Mouse (Mus musculus): ENCODE data around the gene Prpsap1. TPM values are rescaled to one million over a fixed set of nuclear protein-coding genes. Genes with fewer than 3 reads are reported as not detected.

The Prpsap1 gene
- 67.1 and 83.3 TPM in 2 replicates for polyA plus RNA-seq (2015; fragmentation: Nextera tagmentation; extraction: Ambion mirVana)

GRCm38 (mm10) chr11:116493795-116494252, at the start of gene Prpsap1:
Gene Prpsap1, minus strand, starts transcription at chr11:116494202.

GRCm38 (mm10) chr11:116530187-116531147, 36.5 kb upstream of the Prpsap1 start, which contains the start of gene Sphk1:
Gene Sphk1, plus strand, starts transcription at chr11:116530925.

GRCm38 (mm10) chr11:116466141-116466540, 27.9 kb downstream of the Prpsap1 start, which contains the start of gene Qrich2:
Gene Qrich2, minus strand, starts transcription at chr11:116466241.

GRCm38 (mm10) chr11:116433356-116434286, 60.4 kb downstream of the Prpsap1 start, which contains the start of gene Ubald2:
Gene Ubald2, plus strand, starts transcription at chr11:116434094.

Other genes with a start within 250 kb of the Prpsap1 start
- gene Srp68, start 220.0 kb downstream of the Prpsap1 start, polyA plus RNA-seq (2015; fragmentation: Nextera tagmentation; extraction: Ambion mirVana) = 40.4 and 59.2 TPM in 2 replicates
- 0.77 and 3.2 TPM in 2 replicates for gene Galr2, start 213.3 kb downstream of the Prpsap1 start, polyA plus RNA-seq (2015; fragmentation: Nextera tagmentation; extraction: Ambion mirVana)
- gene Exoc7, start 187.0 kb downstream of the Prpsap1 start, polyA plus RNA-seq (2015; fragmentation: Nextera tagmentation; extraction: Ambion mirVana) = 45.9 and 65.6 TPM in 2 replicates
- 0.30 and 0.39 TPM in 2 replicates for gene Foxj1, start 158.8 kb downstream of the Prpsap1 start, polyA plus RNA-seq (2015; fragmentation: Nextera tagmentation; extraction: Ambion mirVana)
- 5.3 and 12.0 TPM in 2 replicates for gene Rnf157, start 81.2 kb downstream of the Prpsap1 start, polyA plus RNA-seq (2015; fragmentation: Nextera tagmentation; extraction: Ambion mirVana)
- gene Ubald2, start 60.1 kb downstream of the Prpsap1 start, polyA plus RNA-seq (2015; fragmentation: Nextera tagmentation; extraction: Ambion mirVana) = 52.7 and 56.4 TPM in 2 replicates
- gene Qrich2, start 28.0 kb downstream of the Prpsap1 start, polyA plus RNA-seq (2015; fragmentation: Nextera tagmentation; extraction: Ambion mirVana) = 0.10 and 0.11 TPM in 2 replicates
- gene Sphk1, start 36.7 kb upstream of the Prpsap1 start, polyA plus RNA-seq (2015; fragmentation: Nextera tagmentation; extraction: Ambion mirVana) = 7.1 and 8.3 TPM in 2 replicates
- 8.4 and 10.3 TPM in 2 replicates for gene Ube2o, start 87.2 kb upstream of the Prpsap1 start, polyA plus RNA-seq (2015; fragmentation: Nextera tagmentation; extraction: Ambion mirVana)
- not detected in 2 replicates for gene Aanat, start 92.2 kb upstream of the Prpsap1 start, polyA plus RNA-seq (2015; fragmentation: Nextera tagmentation; extraction: Ambion mirVana)
- gene Rhbdf2, start 132.8 kb upstream of the Prpsap1 start, polyA plus RNA-seq (2015; fragmentation: Nextera tagmentation; extraction: Ambion mirVana) = 5.1 and 8.4 TPM in 2 replicates
- gene Prcd, start 159.3 kb upstream of the Prpsap1 start, polyA plus RNA-seq (2015; fragmentation: Nextera tagmentation; extraction: Ambion mirVana) = 12.4 and 16.2 TPM in 2 replicates
- gene Cygb, start 160.1 kb upstream of the Prpsap1 start, polyA plus RNA-seq (2015; fragmentation: Nextera tagmentation; extraction: Ambion mirVana) = 28.6 and 33.4 TPM in 2 replicates

Data from adrenal gland, postnatal 0 days (tissue).